Mouse (Mus musculus): ENCODE results near the gene Inhbe. TPM values are rescaled to one million over a fixed set of nuclear protein-coding genes. Genes with fewer than 3 reads are reported as not detected.

Inhbe gene
- polyA plus RNA-seq, 1 experiment from 2014 or later, result 0.09 TPM

- ATAC-seq (ENCODE audit: low read depth), result no peak
- 82% methylated on average over 22 of the region's 22 CpGs for WGBS
- Histone ChIP-seq H3K9ac (replicated peaks; ENCODE audit: low read depth, low read length) (no peak within 1 kb of the TSS), H3K27ac (ENCODE audit: low read depth, low read length) (no peak within 1 kb of the TSS), H3K4me1 (ENCODE audit: control insufficient read depth, insufficient read depth, low read length) (no peaks in the 10 kb centered on the region), H3K36me3 (ENCODE audit: control insufficient read depth, insufficient read depth, low read length) (no peaks in the 10 kb centered on the region), H3K4me3 (ENCODE audit: low read depth, low read length) (no peak within 1 kb of the TSS), H3K27me3 (ENCODE audit: control insufficient read depth, insufficient read depth, low read length) (no peaks in the 10 kb centered on the region), H3K9me3 (ENCODE audit: control insufficient read depth, low read length) (no peaks in the 10 kb centered on the region), H3K4me2 (ENCODE audit: low read depth, low read length) (no peak within 1 kb of the TSS)
These were observed 15.9 kb upstream of the Inhbe start, which contains the start of gene Inhbc for GRCm38 (mm10) chr10:127369834-127370820. TSS of gene Inhbc (minus strand) at chr10:127370431.

- no peak for ATAC-seq (ENCODE audit: low read depth)
- Histone ChIP-seq H3K4me2 (ENCODE audit: low read depth, low read length) (no peak overlapping the region), H3K27ac (ENCODE audit: low read depth, low read length) (no peak overlapping the region), H3K4me1 (ENCODE audit: control insufficient read depth, insufficient read depth, low read length) (no peaks in the 10 kb centered on the region), H3K36me3 (ENCODE audit: control insufficient read depth, insufficient read depth, low read length) (no peaks in the 10 kb centered on the region), H3K27me3 (ENCODE audit: control insufficient read depth, insufficient read depth, low read length) (no peaks in the 10 kb centered on the region), H3K9ac (replicated peaks; ENCODE audit: low read depth, low read length) (no peak overlapping the region), H3K4me3 (ENCODE audit: low read depth, low read length) (no peak overlapping the region), H3K9me3 (ENCODE audit: control insufficient read depth, low read length) (no peaks in the 10 kb centered on the region)
- WGBS, result 73% methylated on average over 2 of the region's 2 CpGs
These were observed 14.1 kb upstream of the Inhbe start for GRCm38 (mm10) chr10:127368273-127368672.

DNA sequence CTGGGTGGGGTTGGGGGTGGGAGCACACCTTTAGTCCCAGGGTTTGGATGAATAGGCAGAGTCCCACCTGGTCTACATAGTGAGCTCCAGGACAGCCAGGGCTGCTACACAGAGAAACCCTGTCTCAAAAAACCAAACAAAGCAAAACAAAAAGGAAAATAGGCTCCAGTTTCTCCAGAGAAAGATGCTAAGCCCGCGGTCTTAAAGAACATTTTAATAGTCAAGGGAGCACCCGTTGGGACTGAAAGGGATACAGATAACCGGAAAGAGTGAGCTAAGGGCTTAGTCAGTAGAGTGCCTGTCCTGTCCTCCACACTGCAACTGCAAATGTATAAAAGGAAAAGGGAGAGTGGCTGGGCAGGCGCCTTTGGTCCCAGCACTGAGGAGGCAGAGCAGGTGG is 12.9 kb upstream of the Inhbe start:
- no peaks in the 10 kb centered on the region for H3K27me3 ChIP-seq (ENCODE audit: control insufficient read depth, insufficient read depth, low read length)
- no peak overlapping the region for H3K9ac ChIP-seq (replicated peaks; ENCODE audit: low read depth, low read length)
- H3K27ac ChIP-seq (ENCODE audit: low read depth, low read length), result no peak overlapping the region
- no peaks in the 10 kb centered on the region for H3K9me3 ChIP-seq (ENCODE audit: control insufficient read depth, low read length)
- ATAC-seq (ENCODE audit: low read depth), result no peak
- no peak overlapping the region for H3K4me2 ChIP-seq (ENCODE audit: low read depth, low read length)
- no peaks in the 10 kb centered on the region for H3K36me3 ChIP-seq (ENCODE audit: control insufficient read depth, insufficient read depth, low read length)
- 76% methylated on average over 5 of the region's 5 CpGs for WGBS
- H3K4me3 ChIP-seq (ENCODE audit: low read depth, low read length), result no peak overlapping the region
- H3K4me1 ChIP-seq (ENCODE audit: control insufficient read depth, insufficient read depth, low read length), result no peaks in the 10 kb centered on the region

DNA sequence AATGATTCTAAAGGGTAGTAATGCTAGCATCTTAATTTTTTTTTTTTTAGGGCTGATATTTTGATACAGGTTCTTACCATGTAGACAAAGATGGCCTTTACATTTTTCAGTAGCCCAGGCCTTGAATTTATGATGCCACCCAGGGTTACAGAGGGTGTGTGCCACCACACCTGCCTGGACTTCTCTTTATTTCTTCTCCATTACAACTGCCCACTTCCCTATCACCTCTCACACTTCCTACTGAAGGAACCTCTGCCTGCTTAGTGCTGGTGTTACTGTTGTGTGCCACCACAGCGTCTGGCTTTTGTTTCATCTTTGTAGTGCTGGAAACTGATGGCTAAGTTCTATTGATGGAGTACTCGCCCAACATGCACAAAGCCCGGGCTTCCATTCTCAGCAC is 6.5 kb upstream of the Inhbe start:
- Histone ChIP-seq H3K4me2 (ENCODE audit: low read depth, low read length) (no peak overlapping the region), H3K27me3 (ENCODE audit: control insufficient read depth, insufficient read depth, low read length) (no peaks in the 10 kb centered on the region), H3K27ac (ENCODE audit: low read depth, low read length) (no peak overlapping the region), H3K9ac (replicated peaks; ENCODE audit: low read depth, low read length) (no peak overlapping the region), H3K4me1 (ENCODE audit: control insufficient read depth, insufficient read depth, low read length) (no peaks in the 10 kb centered on the region), H3K4me3 (ENCODE audit: low read depth, low read length) (no peak overlapping the region), H3K36me3 (ENCODE audit: control insufficient read depth, insufficient read depth, low read length) (no peaks in the 10 kb centered on the region), H3K9me3 (ENCODE audit: control insufficient read depth, low read length) (no peaks in the 10 kb centered on the region)
- WGBS, result 78% methylated on average over 3 of the region's 3 CpGs
- ATAC-seq (ENCODE audit: low read depth), result no peak

DNA sequence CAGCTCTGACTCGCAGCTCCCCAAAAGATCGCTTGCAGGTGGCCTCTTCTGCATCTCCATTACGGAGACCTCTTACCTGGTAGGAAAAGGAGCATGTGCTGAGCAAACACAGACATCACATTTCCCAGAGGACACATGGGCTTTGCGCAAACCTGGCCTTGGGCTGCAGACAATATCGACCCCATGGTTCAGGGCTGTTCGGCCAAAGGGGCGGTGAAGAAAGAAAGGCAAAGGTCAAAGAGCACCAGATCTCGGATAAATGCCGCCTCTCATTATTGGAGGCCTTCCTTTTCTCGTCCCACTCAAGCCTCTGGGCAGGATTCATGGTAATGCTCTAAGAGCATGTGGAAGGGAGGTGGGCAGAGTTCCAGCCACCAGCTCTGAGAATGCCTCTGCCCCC is 1.1 kb upstream of the Inhbe start:
- 68% methylated on average over 10 of the region's 10 CpGs for WGBS
- Histone ChIP-seq H3K4me3 (ENCODE audit: low read depth, low read length) (no peak overlapping the region), H3K27me3 (ENCODE audit: control insufficient read depth, insufficient read depth, low read length) (no peaks in the 10 kb centered on the region; the same call in 1 of the 2 replicates), H3K9ac (replicated peaks; ENCODE audit: low read depth, low read length) (no peak overlapping the region), H3K9me3 (ENCODE audit: control insufficient read depth, low read length) (no peaks in the 10 kb centered on the region), H3K4me2 (ENCODE audit: low read depth, low read length) (no peak overlapping the region), H3K36me3 (ENCODE audit: control insufficient read depth, insufficient read depth, low read length) (no peaks in the 10 kb centered on the region), H3K4me1 (ENCODE audit: control insufficient read depth, insufficient read depth, low read length) (no peaks in the 10 kb centered on the region), H3K27ac (ENCODE audit: low read depth, low read length) (no peak overlapping the region)
- ATAC-seq (ENCODE audit: low read depth), result no peak

DNA sequence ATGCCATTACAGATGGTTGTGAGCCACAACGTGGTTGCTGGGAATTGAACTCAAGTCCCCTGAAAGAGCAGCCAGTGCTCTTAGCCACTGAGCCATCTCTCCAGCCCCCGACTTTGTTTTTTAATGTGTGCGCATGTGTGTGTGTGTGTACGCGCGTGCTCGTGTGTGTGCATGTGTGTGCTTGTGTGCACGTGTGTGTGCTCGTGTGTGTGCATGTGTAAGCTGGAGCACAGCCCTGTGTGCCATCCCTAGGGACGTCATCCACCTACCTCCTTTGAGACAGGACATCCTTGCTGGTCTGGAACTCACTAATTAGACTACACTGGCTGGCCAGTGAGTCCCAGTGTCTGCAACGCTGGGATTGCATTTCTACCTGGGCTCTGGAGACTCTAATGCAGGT is 1.4 kb downstream of the Inhbe start:
- ATAC-seq (ENCODE audit: low read depth), result no peak
- Histone ChIP-seq H3K9me3 (ENCODE audit: control insufficient read depth, low read length) (no peaks in the 10 kb centered on the region), H3K4me2 (ENCODE audit: low read depth, low read length) (no peak overlapping the region), H3K27me3 (ENCODE audit: control insufficient read depth, insufficient read depth, low read length) (no peaks in the 10 kb centered on the region; the same call in 1 of the 2 replicates), H3K4me3 (ENCODE audit: low read depth, low read length) (no peak overlapping the region), H3K27ac (ENCODE audit: low read depth, low read length) (no peak overlapping the region), H3K4me1 (ENCODE audit: control insufficient read depth, insufficient read depth, low read length) (no peaks in the 10 kb centered on the region), H3K9ac (replicated peaks; ENCODE audit: low read depth, low read length) (no peak overlapping the region), H3K36me3 (ENCODE audit: control insufficient read depth, insufficient read depth, low read length) (no peaks in the 10 kb centered on the region)
- WGBS, result 93% methylated on average over 11 of the region's 11 CpGs

- Histone ChIP-seq H3K4me2 (ENCODE audit: low read depth, low read length) (no peak overlapping the region), H3K9me3 (ENCODE audit: control insufficient read depth, low read length) (no peaks in the 10 kb centered on the region), H3K27ac (ENCODE audit: low read depth, low read length) (no peak overlapping the region), H3K9ac (replicated peaks; ENCODE audit: low read depth, low read length) (no peak overlapping the region), H3K36me3 (ENCODE audit: control insufficient read depth, insufficient read depth, low read length) (no peaks in the 10 kb centered on the region), H3K4me3 (ENCODE audit: low read depth, low read length) (no peak overlapping the region), H3K4me1 (ENCODE audit: control insufficient read depth, insufficient read depth, low read length) (no peaks in the 10 kb centered on the region), H3K27me3 (ENCODE audit: control insufficient read depth, insufficient read depth, low read length) (no peaks in the 10 kb centered on the region; the same call in 1 of the 2 replicates)
- no peak for ATAC-seq (ENCODE audit: low read depth)
- WGBS, result 87% methylated on average over 9 of the region's 9 CpGs
These were observed 2.0 kb downstream of the Inhbe start for GRCm38 (mm10) chr10:127352187-127352586.

- no peaks in the 10 kb centered on the region for H3K36me3 ChIP-seq (ENCODE audit: control insufficient read depth, insufficient read depth, low read length)
- no peaks in the 10 kb centered on the region; the same call in 1 of the 2 replicates for H3K27me3 ChIP-seq (ENCODE audit: control insufficient read depth, insufficient read depth, low read length)
- no peaks in the 10 kb centered on the region for H3K9me3 ChIP-seq (ENCODE audit: control insufficient read depth, low read length)
- no peaks in the 10 kb centered on the region for H3K4me1 ChIP-seq (ENCODE audit: control insufficient read depth, insufficient read depth, low read length)
- no peak overlapping the region for H3K27ac ChIP-seq (ENCODE audit: low read depth, low read length)
- H3K9ac ChIP-seq (replicated peaks; ENCODE audit: low read depth, low read length), result no peak overlapping the region
- WGBS, result 78% methylated on average over 8 of the region's 8 CpGs
- no peak for ATAC-seq (ENCODE audit: low read depth)
- no peak overlapping the region for H3K4me2 ChIP-seq (ENCODE audit: low read depth, low read length)
- H3K4me3 ChIP-seq (ENCODE audit: low read depth, low read length), result no peak overlapping the region
These were observed 2.5 kb downstream of the Inhbe start for GRCm38 (mm10) chr10:127351719-127352118.

GRCm38 (mm10) chr10:127351285-127351595 is 3.0 kb downstream of the Inhbe start:
- H3K9me3 ChIP-seq (ENCODE audit: control insufficient read depth, low read length), result no peaks in the 10 kb centered on the region
- peak; percentile 6; the same call in 1 of the 2 replicates for ATAC-seq (ENCODE audit: low read depth)
- no peak overlapping the region for H3K4me3 ChIP-seq (ENCODE audit: low read depth, low read length)
- no peak overlapping the region for H3K27ac ChIP-seq (ENCODE audit: low read depth, low read length)
- no peaks in the 10 kb centered on the region for H3K36me3 ChIP-seq (ENCODE audit: control insufficient read depth, insufficient read depth, low read length)
- H3K27me3 ChIP-seq (ENCODE audit: control insufficient read depth, insufficient read depth, low read length), result no peaks in the 10 kb centered on the region; the same call in 1 of the 2 replicates
- H3K9ac ChIP-seq (replicated peaks; ENCODE audit: low read depth, low read length), result no peak overlapping the region
- whole genome bisulfite sequencing, result 83% methylated on average over 8 of the region's 8 CpGs
- H3K4me2 ChIP-seq (ENCODE audit: low read depth, low read length), result peak overlapping the region; percentile 21; the same call in 1 of the 2 replicates
- no peaks in the 10 kb centered on the region for H3K4me1 ChIP-seq (ENCODE audit: control insufficient read depth, insufficient read depth, low read length)

All from neural tube, embryonic 14.5 days (tissue).